Mouse (Mus musculus) central nervous system, embryonic 14 days (tissue): ENCODE results near the gene Fgfr2. TPM values are rescaled to one million over a fixed set of nuclear protein-coding genes. Genes with fewer than 3 reads are reported as not detected.

Experiments
- polyA plus RNA-seq: library from polyadenylated mRNA; depleted of rRNA; stranded (reverse); fragments of >200 nt; gene quantifications from 2 replicates; pipeline ENCODE4 v1.2.3, GENCODE M21; 2012

The Fgfr2 gene
- polyA plus RNA-seq, 1 experiment: 53.1 TPM

GRCm38 (mm10) chr7:131542115-131542871, 1580.9 kb downstream of the Fgfr2 start, which contains the start of gene Hmx3:
Gene Hmx3 (plus strand): TSS chr7:131542867.

GRCm38 (mm10) chr7:131410416-131411058, 1712.6 kb downstream of the Fgfr2 start, which contains the start of the genes Ikzf5 and Acadsb:
Gene Ikzf5 (minus strand): TSS chr7:131410521.
Gene Acadsb (plus strand): TSS chr7:131410601.

DNA sequence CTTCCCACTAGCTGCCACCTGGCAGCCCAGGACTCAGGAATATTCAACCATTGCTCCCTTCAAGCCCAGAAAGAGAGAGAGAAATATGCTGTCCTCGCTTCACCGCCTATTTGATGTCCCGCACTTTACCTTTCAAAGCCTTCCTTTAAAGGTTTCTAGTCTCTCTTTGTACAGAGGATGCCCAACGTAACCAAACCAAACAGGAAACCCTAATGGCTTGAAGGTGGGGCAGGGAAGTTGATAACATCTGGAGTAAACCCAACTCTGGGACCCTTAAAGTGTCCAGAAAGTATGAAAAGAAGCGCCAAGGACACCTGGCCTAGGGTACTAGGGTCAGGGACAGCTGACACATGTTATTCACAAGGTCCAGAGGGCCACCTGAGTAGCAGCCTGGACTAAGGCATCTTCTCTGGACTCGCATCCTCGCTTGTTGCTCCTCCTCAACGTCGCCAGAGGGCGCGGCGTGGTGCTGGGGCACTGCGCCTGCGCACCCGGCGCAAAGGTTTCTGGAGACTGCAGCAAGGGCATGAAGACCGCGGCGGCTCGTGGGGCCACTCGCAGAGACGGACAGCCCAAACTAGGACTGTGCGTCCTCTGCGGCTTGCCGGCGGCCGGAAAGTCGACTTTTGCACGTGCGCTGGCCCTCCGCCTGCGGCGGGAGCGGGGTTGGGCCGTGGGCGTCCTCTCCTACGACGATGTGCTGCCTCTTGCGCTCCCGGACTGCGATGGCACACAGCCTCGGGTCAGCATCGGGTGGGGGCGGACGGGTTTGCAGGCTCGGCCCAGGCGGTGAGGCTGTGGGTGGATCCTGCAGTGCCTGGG, 1752.3 kb downstream of the Fgfr2 start, which contains the start of gene Pstk:
TSS of gene Pstk (plus strand) at position 494 of the 822 bp plus-strand sequence.

GRCm38 (mm10) chr7:131362615-131363300, 1760.4 kb downstream of the Fgfr2 start, which contains the start of gene 2310057M21Rik:
Gene 2310057M21Rik (minus strand): TSS chr7:131362759.

DNA sequence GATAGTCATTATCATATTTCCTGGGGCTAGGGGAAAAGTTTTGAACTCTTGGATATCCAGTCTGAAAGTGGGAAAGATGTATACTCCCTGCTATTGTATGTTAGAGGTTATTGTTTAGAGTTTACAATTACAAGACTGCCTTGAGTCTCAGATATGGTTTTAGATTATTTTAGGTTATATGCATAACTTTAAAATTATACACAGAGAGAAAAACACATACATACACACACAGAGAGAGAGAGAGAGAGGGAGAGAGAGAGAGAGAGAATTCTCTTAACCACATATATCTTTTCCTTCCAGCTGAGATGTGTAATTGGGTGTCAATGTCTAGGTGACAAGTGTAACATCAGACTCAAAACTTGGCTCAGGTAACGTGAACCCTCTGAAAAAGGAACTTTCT, 1789.6 kb downstream of the Fgfr2 start, which contains the start of gene Fam24a:
TSS of gene Fam24a (plus strand) at position 301 of the 400 bp plus-strand sequence.

DNA sequence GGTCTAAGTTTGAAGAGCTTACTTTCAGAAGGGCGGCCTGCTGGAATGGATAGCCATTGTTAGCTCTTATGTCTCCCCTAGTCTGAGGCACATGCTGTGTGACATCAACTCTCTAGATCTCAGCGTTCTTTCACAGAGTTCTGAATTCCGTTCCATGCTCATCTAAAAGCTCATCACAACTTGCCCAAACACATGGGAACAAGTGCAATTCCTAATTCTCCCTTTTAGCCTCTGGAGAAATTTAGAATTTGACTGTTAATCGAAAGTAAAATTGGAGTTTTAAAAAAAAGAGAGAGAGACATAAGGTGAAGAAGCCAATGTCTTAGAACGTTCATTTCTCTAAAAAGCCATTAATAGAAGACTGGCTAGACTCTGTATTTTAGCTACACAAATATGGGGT, 1793.7 kb downstream of the Fgfr2 start, which contains the start of gene Fam24b:
TSS of gene Fam24b (minus strand) at position 101 of the 400 bp plus-strand sequence.

GRCm38 (mm10) chr7:131322192-131322591, 1801.0 kb downstream of the Fgfr2 start, which contains the start of gene Cuzd1:
Gene Cuzd1 (minus strand): TSS chr7:131322292.

DNA sequence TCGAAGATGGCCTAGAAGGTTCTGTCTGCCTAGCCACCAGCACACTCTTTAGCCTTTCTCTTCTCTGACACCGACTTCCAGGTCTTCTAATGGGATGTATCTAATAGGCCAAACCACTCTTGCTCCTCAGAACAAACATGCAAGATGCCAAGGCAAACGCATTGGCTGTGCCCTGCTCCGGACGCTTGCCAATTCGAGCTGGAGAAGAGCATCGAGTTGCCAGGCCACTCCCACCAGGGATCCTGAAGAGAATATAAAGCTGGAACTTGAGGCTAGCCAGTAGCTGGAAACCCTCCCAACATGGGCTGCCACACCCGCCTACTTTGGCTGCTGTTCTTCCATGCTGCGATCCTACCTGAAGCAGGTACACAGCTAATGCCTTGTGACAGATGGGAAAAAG, 1949.0 kb downstream of the Fgfr2 start, which contains the start of gene 5430419D17Rik:
TSS of gene 5430419D17Rik (plus strand) at position 282 of the 400 bp plus-strand sequence.

GRCm38 (mm10) chr7:131146214-131146613, 1976.9 kb downstream of the Fgfr2 start, which contains the start of gene 4933402N03Rik:
Gene 4933402N03Rik (minus strand): TSS chr7:131146314.

GRCm38 (mm10) chr7:131031755-131032154, 2091.4 kb downstream of the Fgfr2 start, which contains the start of gene Dmbt1:
Gene Dmbt1 (plus strand): TSS chr7:131032053.

GRCm38 (mm10) chr7:130935793-130936471, 2187.2 kb downstream of the Fgfr2 start, which contains the start of gene Htra1:
Gene Htra1 (plus strand): TSS chr7:130936111.

GRCm38 (mm10) chr7:130865613-130866591, 2257.2 kb downstream of the Fgfr2 start, which contains the start of gene Plekha1:
Gene Plekha1 (plus strand): TSS chr7:130865756.

GRCm38 (mm10) chr7:130773914-130774630, 2349.1 kb downstream of the Fgfr2 start, which contains the start of gene Btbd16:
Gene Btbd16 (plus strand): TSS chr7:130774069.

GRCm38 (mm10) chr7:130577388-130578003, 2545.7 kb downstream of the Fgfr2 start, which contains the start of gene Tacc2:
Gene Tacc2 (plus strand): TSS chr7:130577438.

GRCm38 (mm10) chr7:130572821-130573220, 2550.3 kb downstream of the Fgfr2 start, which contains the start of gene Nsmce4a:
Gene Nsmce4a (minus strand): TSS chr7:130573118.

DNA sequence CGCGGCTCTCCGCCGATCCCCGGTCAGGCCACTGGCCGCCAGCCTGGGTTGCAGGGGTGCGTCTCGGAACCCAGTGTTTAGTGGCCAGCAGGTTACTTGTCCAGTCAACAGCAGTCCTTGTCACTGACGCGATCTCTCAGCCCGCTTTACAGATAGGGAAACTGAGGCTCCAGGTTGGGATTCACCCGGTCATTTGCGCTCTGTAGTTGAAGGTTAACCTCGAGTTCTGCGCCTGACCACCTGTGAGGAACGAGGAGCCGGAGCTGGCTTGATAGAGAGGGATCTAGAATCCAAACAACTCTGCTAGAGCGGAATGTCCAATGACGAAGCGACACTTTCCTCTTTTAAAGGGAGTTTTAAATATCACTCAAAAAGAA, 2603.1 kb downstream of the Fgfr2 start, which contains the start of gene Ate1:
TSS of gene Ate1 (minus strand) at position 321 of the 377 bp plus-strand sequence.

